Mouse (Mus musculus): ENCODE results near the gene Setd5.

- TF ChIP-seq CTCF (IDR thresholded peaks at IDR 0.05; ENCODE audit: control insufficient read depth, insufficient read depth, insufficient replicate concordance, low read depth, low read length) (no peak), POLR2A (IDR thresholded peaks at IDR 0.05; ENCODE audit: control insufficient read depth, low read depth, low read length) (no peak)
These were observed 46.6 kb upstream of the Setd5 start for GRCm38 (mm10) chr6:113030553-113030952.

All from testis, adult 2 months (tissue).